In genomic region chr4:142053261-142053660, GRCm38 (mm10) we compare ENCODE assay signal across 13 mouse cellular contexts. TPM values are rescaled to one million over a fixed set of nuclear protein-coding genes. Genes with fewer than 3 reads are reported as not detected.
A peak's percentile ranks its signal among the peaks of the same experiment; 100 is the strongest.
DNase-seq lines count a peak whose midpoint lies in the region; ATAC-seq and TF ChIP-seq lines count a peak whose summit lies in the region.
"Had no signal": no experiment of that assay in that cellular context is flagged by ENCODE, and none has a peak within 500 bp of the region (broad histone marks: within the 10 kb centered on the region; RNA-seq: fewer than 3 reads in every experiment).

No protein-coding gene starts in this region.

- no peak overlapping the region for H3K4me3 ChIP-seq in heart, embryonic 14.5 days (ENCODE audit: control insufficient read depth in 1 of 2, insufficient read depth in 1 of 2, low read depth in 1 of 2, low read length in 2 of 2)
- no peak overlapping the region for H3K4me3 ChIP-seq in heart, postnatal 0 days (ENCODE audit: low read depth, low read length)
- H3K4me3 ChIP-seq in liver, embryonic 15.5 days (replicated peaks): no peak overlapping the region
- H3K4me3 ChIP-seq: myocyte had no signal

- 52% methylated on average over 4 of the region's 4 CpGs for WGBS in heart, embryonic 14.5 days
- WGBS in heart, postnatal 0 days: 43% methylated on average over 4 of the region's 4 CpGs
- WGBS in liver, embryonic 15.5 days (ENCODE audit: insufficient replicate concordance): 26% methylated on average over 4 of the region's 4 CpGs

- DNase-seq in heart, postnatal 25 days (ENCODE audit: low spot score): no peak
- DNase-seq in R1 (ENCODE audit: low read depth, low spot score): peak; percentile 72
- DNase-seq in heart, postnatal 0 days (ENCODE audit: low spot score): no peak
- no peak for DNase-seq in ovary, postnatal 36 days (ENCODE audit: low spot score)
- no peak for DNase-seq in embryo, embryonic 9.5 days (ENCODE audit: extremely low spot score)
- no peak for DNase-seq in cerebellum, postnatal 10 days

- H3K36me3 ChIP-seq in heart, embryonic 14.5 days (ENCODE audit: control insufficient read depth, insufficient read depth, low read length): no peaks in the 10 kb centered on the region
- no peaks in the 10 kb centered on the region for H3K36me3 ChIP-seq in heart, postnatal 0 days (replicated peaks; ENCODE audit: control insufficient read depth, insufficient read depth, low read length)
- H3K36me3 ChIP-seq in liver, embryonic 15.5 days (replicated peaks): no peaks in the 10 kb centered on the region

- peak overlapping the region; percentile 36 to 70; a peak in 3 of 4 replicates for H3K27ac ChIP-seq in heart, embryonic 14.5 days (replicated peaks in 1 of 2; ENCODE audit: control insufficient read depth in 1 of 2, insufficient read depth in 1 of 2, low read depth in 2 of 2, low read length in 2 of 2)
- peak overlapping the region; percentile 81 for H3K27ac ChIP-seq in heart, postnatal 0 days (ENCODE audit: low read depth)
- H3K27ac ChIP-seq in liver, embryonic 15.5 days (replicated peaks): peak overlapping the region; percentile 69
- H3K27ac ChIP-seq: macrophage had no signal

- no peak for TF ChIP-seq EP300 in heart, postnatal 0 days (IDR thresholded peaks at IDR 0.05; ENCODE audit: low read depth)

- no peaks in the 10 kb centered on the region for H3K27me3 ChIP-seq in heart, embryonic 14.5 days (ENCODE audit: control insufficient read depth, insufficient read depth, low read length)
- H3K27me3 ChIP-seq in heart, postnatal 0 days (ENCODE audit: control insufficient read depth, insufficient read depth, low read length): no peaks in the 10 kb centered on the region
- no peaks in the 10 kb centered on the region for H3K27me3 ChIP-seq in liver, embryonic 15.5 days

- no peak overlapping the region for H3K4me2 ChIP-seq in heart, embryonic 14.5 days (ENCODE audit: low read length)
- H3K4me2 ChIP-seq in heart, postnatal 0 days (ENCODE audit: low read depth, low read length): no peak overlapping the region
- H3K4me2 ChIP-seq in liver, embryonic 15.5 days: no peak overlapping the region

- H3K9me3 ChIP-seq in heart, embryonic 14.5 days (ENCODE audit: control insufficient read depth, low read length): no peaks in the 10 kb centered on the region
- no peaks in the 10 kb centered on the region for H3K9me3 ChIP-seq in heart, postnatal 0 days (replicated peaks; ENCODE audit: control insufficient read depth, low read length)
- no peaks in the 10 kb centered on the region for H3K9me3 ChIP-seq in liver, embryonic 15.5 days (replicated peaks)

- intact Hi-C loops in heart, postnatal 25 days (cut with DNase I): no loop called here

- H3K4me1 ChIP-seq in heart, embryonic 14.5 days (ENCODE audit: control insufficient read depth in 2 of 2, insufficient read depth in 2 of 2, low read length in 2 of 2): peaks cover 34 to 53% of the 10 kb centered on the region in 2 experiments
- H3K4me1 ChIP-seq in heart, postnatal 0 days (ENCODE audit: control insufficient read depth, insufficient read depth): peaks cover 33% of the 10 kb centered on the region
- H3K4me1 ChIP-seq in liver, embryonic 15.5 days (replicated peaks): peaks cover 73% of the 10 kb centered on the region

- no peak for TF ChIP-seq CTCF in heart, postnatal 0 days (IDR thresholded peaks at IDR 0.05; ENCODE audit: low read depth)

- no peak for ATAC-seq in heart, embryonic 14.5 days (ENCODE audit: insufficient number of reproducible peaks, insufficient read depth, low FRiP score, low read depth)
- no peak for ATAC-seq in heart, postnatal 0 days (ENCODE audit: insufficient read depth, low read depth)
- 0 out of 2 replicates have a peak, but pooled peaks have one; percentile 25 for ATAC-seq in liver, embryonic 15.5 days (ENCODE audit: insufficient read depth)
- ATAC-seq: CD4-positive, CD25-positive, alpha-beta regulatory T cell, adult 4 months; hindbrain, embryonic 16.5 days had no signal

- H3K9ac ChIP-seq in heart, embryonic 14.5 days (ENCODE audit: low read length): no peak overlapping the region
- H3K9ac ChIP-seq in heart, postnatal 0 days (replicated peaks; ENCODE audit: low read depth, low read length): no peak overlapping the region
- no peak overlapping the region for H3K9ac ChIP-seq in liver, embryonic 15.5 days

RNA-seq across cellular contexts. Expression of gene Tmem51, which starts 30.8 kb away (rescaled TPM):
- polyA plus RNA-seq in heart, embryonic 14.5 days (2014; fragmentation: Nextera tagmentation; extraction: Ambion mirVana): 35.6 and 36.4 TPM in 2 replicates
- total RNA-seq in heart, postnatal 25 days (2021): 1 to 10 TPM; 7.3 to 8.6 TPM
- 27.7 and 34.4 TPM in 2 replicates for total RNA-seq in heart, postnatal 0 days (2014; rRNA removed; ENCODE audit: low replicate concordance)
- 39.5 and 46.8 TPM in 2 replicates for polyA plus RNA-seq in heart, postnatal 0 days (2015; fragmentation: Nextera tagmentation; extraction: Ambion mirVana)
- polyA plus RNA-seq in liver, embryonic 15.5 days (2015; fragmentation: Nextera tagmentation; extraction: Ambion mirVana): 16.2 and 17.6 TPM in 2 replicates
- polyA plus RNA-seq: myocyte had no signal

RNA-seq across cellular contexts. Expression of gene Fhad1, which starts 38.4 kb away (rescaled TPM):
- 2.5 and 3.3 TPM in 2 replicates for polyA plus RNA-seq in heart, embryonic 14.5 days (2014; fragmentation: Nextera tagmentation; extraction: Ambion mirVana)
- under 1 TPM; 0.05 to 0.31 TPM for total RNA-seq in heart, postnatal 25 days (2021)
- 3.3 TPM in 1 of 2 replicates, not detected in the other for total RNA-seq in heart, postnatal 0 days (2014; rRNA removed; ENCODE audit: low replicate concordance)
- 1.5 and 2.7 TPM in 2 replicates for polyA plus RNA-seq in heart, postnatal 0 days (2015; fragmentation: Nextera tagmentation; extraction: Ambion mirVana)
- polyA plus RNA-seq in liver, embryonic 15.5 days (2015; fragmentation: Nextera tagmentation; extraction: Ambion mirVana): 0.24 TPM in 1 of 2 replicates, not detected in the other
- total RNA-seq: gastrocnemius, adult 18-20 months had no signal
